Mouse (Mus musculus): Measurements from ENCODE around the gene Aldh1a2. TPM values are rescaled to one million over a fixed set of nuclear protein-coding genes. Genes with fewer than 3 reads are reported as not detected.

Gene Aldh1a2
- polyA plus RNA-seq, 1 experiment from 2014 or later: 96.1 TPM

- Histone ChIP-seq H3K9ac (replicated peaks; ENCODE audit: low read depth, low read length) (no peak overlapping the region), H3K4me2 (replicated peaks; ENCODE audit: low read depth, low read length) (no peak overlapping the region), H3K27me3 (ENCODE audit: control insufficient read depth, insufficient read depth, low read length) (no peaks in the 10 kb centered on the region), H3K36me3 (ENCODE audit: control insufficient read depth, insufficient read depth, low read length) (no peaks in the 10 kb centered on the region), H3K9me3 (ENCODE audit: control insufficient read depth, low read depth, low read length) (no peaks in the 10 kb centered on the region), H3K4me3 (ENCODE audit: low read depth, low read length) (no peak overlapping the region), H3K27ac (ENCODE audit: low read length) (no peak overlapping the region), H3K4me1 (ENCODE audit: control insufficient read depth, insufficient read depth, low read length) (no peaks in the 10 kb centered on the region)
- ATAC-seq (ENCODE audit: insufficient number of reproducible peaks, insufficient read depth, low FRiP score, low read depth): no peak
- 81% methylated on average over 4 of the region's 4 CpGs for WGBS
Measured at GRCm38 (mm10) chr9:71202265-71202664, 13.3 kb upstream of the Aldh1a2 start.

DNA sequence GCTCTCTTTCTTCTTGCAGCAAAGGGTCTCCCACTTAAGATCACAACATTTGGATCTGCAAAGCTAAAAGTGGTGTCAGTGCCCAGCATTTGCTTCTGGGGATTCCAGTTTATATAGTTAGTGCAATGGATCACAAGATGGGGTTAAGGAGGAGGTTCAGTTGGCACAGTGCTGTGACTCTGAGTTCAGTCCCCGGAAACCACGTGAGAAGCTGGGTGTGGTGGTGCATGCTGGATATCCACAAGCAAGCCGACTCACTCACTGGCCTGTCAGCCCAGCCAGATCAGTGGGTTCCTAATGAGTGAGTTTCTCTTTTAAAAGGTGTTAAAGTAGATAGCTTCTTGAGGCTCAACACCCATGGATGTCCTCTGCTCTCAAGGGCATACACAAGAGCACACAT is 6.3 kb upstream of the Aldh1a2 start:
- H3K4me3 ChIP-seq (ENCODE audit: low read depth, low read length): no peak overlapping the region
- no peak overlapping the region for H3K27ac ChIP-seq (ENCODE audit: low read length)
- no peaks in the 10 kb centered on the region for H3K4me1 ChIP-seq (ENCODE audit: control insufficient read depth, insufficient read depth, low read length)
- no peaks in the 10 kb centered on the region for H3K27me3 ChIP-seq (ENCODE audit: control insufficient read depth, insufficient read depth, low read length)
- ATAC-seq (ENCODE audit: insufficient number of reproducible peaks, insufficient read depth, low FRiP score, low read depth): no peak
- no peak overlapping the region for H3K4me2 ChIP-seq (replicated peaks; ENCODE audit: low read depth, low read length)
- no peaks in the 10 kb centered on the region for H3K36me3 ChIP-seq (ENCODE audit: control insufficient read depth, insufficient read depth, low read length)
- WGBS: 72% methylated on average over 3 of the region's 3 CpGs
- no peak overlapping the region for H3K9ac ChIP-seq (replicated peaks; ENCODE audit: low read depth, low read length)
- no peaks in the 10 kb centered on the region for H3K9me3 ChIP-seq (ENCODE audit: control insufficient read depth, low read depth, low read length)

- H3K9ac ChIP-seq (replicated peaks; ENCODE audit: low read depth, low read length): no peak overlapping the region
Measured at GRCm38 (mm10) chr9:71210870-71211269, 4.7 kb upstream of the Aldh1a2 start.

DNA sequence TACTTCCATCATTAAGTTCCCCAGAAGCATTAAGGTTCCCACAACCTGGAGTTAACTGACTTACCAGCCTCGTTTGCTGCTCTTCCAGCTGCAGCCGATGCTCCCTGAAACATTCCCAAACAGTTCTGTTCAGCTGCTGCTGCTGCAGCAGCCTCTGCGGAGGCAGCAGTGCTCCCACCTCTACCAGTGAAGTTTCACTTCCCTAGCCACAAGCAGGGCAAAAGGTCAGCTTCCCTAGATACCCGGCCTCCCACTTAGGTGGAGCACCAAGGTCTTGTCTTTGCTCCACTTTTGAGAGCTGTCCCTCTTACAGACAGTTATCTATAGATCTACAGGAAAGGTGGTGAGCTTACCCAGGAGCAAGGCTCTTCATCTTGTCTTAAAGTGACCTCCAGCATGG is 2.0 kb upstream of the Aldh1a2 start:
- 26% methylated on average over 4 of the region's 4 CpGs for WGBS
- Histone ChIP-seq H3K4me1 (ENCODE audit: control insufficient read depth, insufficient read depth, low read length) (peaks cover 5% of the 10 kb centered on the region; the same call in 1 of the 2 replicates), H3K9ac (replicated peaks; ENCODE audit: low read depth, low read length) (no peak overlapping the region), H3K4me2 (replicated peaks; ENCODE audit: low read depth, low read length) (no peak overlapping the region), H3K9me3 (ENCODE audit: control insufficient read depth, low read depth, low read length) (no peaks in the 10 kb centered on the region), H3K4me3 (ENCODE audit: low read depth, low read length) (no peak overlapping the region), H3K27me3 (ENCODE audit: control insufficient read depth, insufficient read depth, low read length) (no peaks in the 10 kb centered on the region), H3K27ac (ENCODE audit: low read length) (no peak overlapping the region), H3K36me3 (ENCODE audit: control insufficient read depth, insufficient read depth, low read length) (no peaks in the 10 kb centered on the region)
- no peak for ATAC-seq (ENCODE audit: insufficient number of reproducible peaks, insufficient read depth, low FRiP score, low read depth)

More at GRCm38 (mm10) chr9:71210870-71211269, 4.7 kb upstream of the Aldh1a2 start:
- Histone ChIP-seq H3K4me1 (ENCODE audit: control insufficient read depth, insufficient read depth, low read length) (no peaks in the 10 kb centered on the region), H3K27ac (ENCODE audit: low read length) (no peak overlapping the region), H3K27me3 (ENCODE audit: control insufficient read depth, insufficient read depth, low read length) (no peaks in the 10 kb centered on the region), H3K4me2 (replicated peaks; ENCODE audit: low read depth, low read length) (no peak overlapping the region), H3K4me3 (ENCODE audit: low read depth, low read length) (no peak overlapping the region), H3K36me3 (ENCODE audit: control insufficient read depth, insufficient read depth, low read length) (no peaks in the 10 kb centered on the region), H3K9me3 (ENCODE audit: control insufficient read depth, low read depth, low read length) (no peaks in the 10 kb centered on the region)
- ATAC-seq (ENCODE audit: insufficient number of reproducible peaks, insufficient read depth, low FRiP score, low read depth): no peak
- WGBS: 12% methylated on average over 2 of the region's 2 CpGs

DNA sequence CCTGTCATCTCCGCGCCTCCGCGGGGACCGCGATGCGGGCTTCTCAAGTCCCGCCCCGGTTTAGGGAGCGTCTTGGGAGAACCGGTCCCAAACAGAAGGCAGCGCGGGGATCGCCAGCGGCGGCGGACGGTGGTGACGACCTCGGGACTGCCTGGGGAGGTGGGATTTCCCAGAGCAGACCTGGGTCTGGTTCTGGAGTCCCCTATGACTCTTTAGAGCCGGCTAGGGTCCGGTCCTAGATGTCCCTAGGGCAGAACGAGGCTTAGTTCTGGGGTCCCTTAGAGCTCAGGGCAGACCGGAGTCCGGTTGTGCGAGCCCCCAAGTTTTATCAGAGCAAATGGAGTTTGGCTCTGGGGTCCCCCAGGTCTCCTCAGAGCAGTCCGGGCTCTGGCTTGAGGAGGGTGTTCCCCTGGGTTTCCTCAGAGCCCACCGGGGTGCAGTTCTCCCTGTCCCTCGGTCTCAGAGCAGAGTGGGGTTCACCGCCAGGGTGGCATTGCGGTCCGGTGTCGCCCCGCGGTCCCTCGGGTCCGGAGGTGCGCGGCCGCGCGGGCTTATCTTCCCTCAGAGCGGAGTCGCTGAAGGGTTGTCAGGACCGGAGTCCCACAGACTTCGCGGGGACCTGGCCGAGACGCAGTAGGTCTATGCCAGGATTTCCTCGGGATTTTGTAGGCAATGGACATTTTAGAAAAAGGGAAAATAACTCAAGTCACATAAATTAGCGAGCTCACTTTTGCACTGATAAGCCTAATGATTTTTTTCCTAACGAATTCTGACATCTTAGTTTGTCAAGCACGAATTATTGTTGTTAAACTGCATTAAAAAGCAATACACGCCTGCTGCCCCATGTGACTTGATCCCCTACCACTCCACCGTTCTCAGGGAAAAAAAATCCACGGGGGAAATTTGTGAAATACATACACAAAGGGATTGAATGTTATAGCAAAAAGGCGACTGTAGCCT is 727 bp downstream of the Aldh1a2 start:
- H3K9me3 ChIP-seq (ENCODE audit: control insufficient read depth, low read depth, low read length): no peaks in the 10 kb centered on the region
- H3K4me3 ChIP-seq (ENCODE audit: low read depth, low read length): peak overlapping the region; percentile 53
- 1% methylated on average over 57 of the region's 57 CpGs for WGBS
- peak overlapping the region; percentile 52; the same call in 1 of the 2 replicates for H3K9ac ChIP-seq (replicated peaks; ENCODE audit: low read depth, low read length)
- no peaks in the 10 kb centered on the region for H3K27me3 ChIP-seq (ENCODE audit: control insufficient read depth, insufficient read depth, low read length)
- peak overlapping the region; percentile 76 for H3K4me2 ChIP-seq (replicated peaks; ENCODE audit: low read depth, low read length)
- H3K36me3 ChIP-seq (ENCODE audit: control insufficient read depth, insufficient read depth, low read length): no peaks in the 10 kb centered on the region
- peaks cover 5% of the 10 kb centered on the region; the same call in 1 of the 2 replicates for H3K4me1 ChIP-seq (ENCODE audit: control insufficient read depth, insufficient read depth, low read length)
- ATAC-seq (ENCODE audit: insufficient number of reproducible peaks, insufficient read depth, low FRiP score, low read depth): no peak
- no peak overlapping the region for H3K27ac ChIP-seq (ENCODE audit: low read length)

- no peaks in the 10 kb centered on the region for H3K9me3 ChIP-seq (ENCODE audit: control insufficient read depth, low read depth, low read length)
- no peaks in the 10 kb centered on the region for H3K36me3 ChIP-seq (ENCODE audit: control insufficient read depth, insufficient read depth, low read length)
- no peak for ATAC-seq (ENCODE audit: insufficient number of reproducible peaks, insufficient read depth, low FRiP score, low read depth)
- H3K4me3 ChIP-seq (ENCODE audit: low read depth, low read length): peak overlapping the region; percentile 53
- H3K9ac ChIP-seq (replicated peaks; ENCODE audit: low read depth, low read length): no peak overlapping the region
- no peaks in the 10 kb centered on the region for H3K27me3 ChIP-seq (ENCODE audit: control insufficient read depth, insufficient read depth, low read length)
- peak overlapping the region; percentile 76 for H3K4me2 ChIP-seq (replicated peaks; ENCODE audit: low read depth, low read length)
- no peak overlapping the region for H3K27ac ChIP-seq (ENCODE audit: low read length)
- 7% methylated on average over 20 of the region's 20 CpGs for WGBS
- H3K4me1 ChIP-seq (ENCODE audit: control insufficient read depth, insufficient read depth, low read length): peaks cover 5% of the 10 kb centered on the region; the same call in 1 of the 2 replicates
Measured at GRCm38 (mm10) chr9:71216996-71217792, 1.6 kb downstream of the Aldh1a2 start.

DNA sequence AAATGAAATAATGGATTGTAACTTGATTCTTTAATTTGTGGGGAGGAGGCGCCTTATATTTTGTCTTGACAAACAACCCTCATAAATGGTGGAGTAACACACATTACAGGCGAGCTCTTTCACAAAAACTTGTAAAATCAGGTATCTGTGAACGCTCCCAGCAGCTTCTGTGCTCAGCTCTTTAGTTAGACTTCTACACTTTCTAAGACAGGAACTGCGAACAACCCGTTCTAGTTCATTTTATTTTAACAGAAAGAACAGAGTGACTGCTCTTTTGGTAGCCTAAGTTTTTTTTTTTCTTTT is 2.2 kb downstream of the Aldh1a2 start:
- Histone ChIP-seq H3K36me3 (ENCODE audit: control insufficient read depth, insufficient read depth, low read length) (no peaks in the 10 kb centered on the region), H3K4me3 (ENCODE audit: low read depth, low read length) (peak overlapping the region; percentile 53; the same call in 1 of the 2 replicates), H3K27ac (ENCODE audit: low read length) (no peak overlapping the region), H3K9ac (replicated peaks; ENCODE audit: low read depth, low read length) (no peak overlapping the region), H3K27me3 (ENCODE audit: control insufficient read depth, insufficient read depth, low read length) (no peaks in the 10 kb centered on the region), H3K9me3 (ENCODE audit: control insufficient read depth, low read depth, low read length) (no peaks in the 10 kb centered on the region), H3K4me2 (replicated peaks; ENCODE audit: low read depth, low read length) (peak overlapping the region; percentile 76; the same call in 1 of the 2 replicates), H3K4me1 (ENCODE audit: control insufficient read depth, insufficient read depth, low read length) (peaks cover 5% of the 10 kb centered on the region; the same call in 1 of the 2 replicates)
- no peak for ATAC-seq (ENCODE audit: insufficient number of reproducible peaks, insufficient read depth, low FRiP score, low read depth)
- 35% methylated on average over 5 of the region's 5 CpGs for WGBS

- Histone ChIP-seq H3K36me3 (ENCODE audit: control insufficient read depth, insufficient read depth, low read length) (no peaks in the 10 kb centered on the region), H3K4me1 (ENCODE audit: control insufficient read depth, insufficient read depth, low read length) (peaks cover 5% of the 10 kb centered on the region; the same call in 1 of the 2 replicates), H3K9ac (replicated peaks; ENCODE audit: low read depth, low read length) (no peak overlapping the region), H3K4me3 (ENCODE audit: low read depth, low read length) (no peak overlapping the region), H3K9me3 (ENCODE audit: control insufficient read depth, low read depth, low read length) (no peaks in the 10 kb centered on the region), H3K4me2 (replicated peaks; ENCODE audit: low read depth, low read length) (peak overlapping the region; percentile 14; the same call in 1 of the 2 replicates), H3K27me3 (ENCODE audit: control insufficient read depth, insufficient read depth, low read length) (no peaks in the 10 kb centered on the region), H3K27ac (ENCODE audit: low read length) (no peak overlapping the region)
- no peak for ATAC-seq (ENCODE audit: insufficient number of reproducible peaks, insufficient read depth, low FRiP score, low read depth)
- 74% methylated on average over 4 of the region's 4 CpGs for WGBS
Measured at GRCm38 (mm10) chr9:71219161-71219560, 3.6 kb downstream of the Aldh1a2 start.

Measured in stomach, embryonic 14.5 days (tissue).